Mouse (Mus musculus) right cerebral cortex, adult 18-20 months (tissue): Measurements from ENCODE around the gene Etfdh.
A peak's percentile ranks its signal among the peaks of the same experiment; 100 is the strongest.
"Not testable (repeated sequence)": the region's sequence is repeated elsewhere in the genome, so short reads cannot be mapped to it uniquely, and the experiment has no call there.

Experiments
- DNase-seq: peaks from one replicate; pipeline ENCODE4 v3.0.0; 2022; ENCODE audit warnings: mixed read lengths

Gene Etfdh

DNA sequence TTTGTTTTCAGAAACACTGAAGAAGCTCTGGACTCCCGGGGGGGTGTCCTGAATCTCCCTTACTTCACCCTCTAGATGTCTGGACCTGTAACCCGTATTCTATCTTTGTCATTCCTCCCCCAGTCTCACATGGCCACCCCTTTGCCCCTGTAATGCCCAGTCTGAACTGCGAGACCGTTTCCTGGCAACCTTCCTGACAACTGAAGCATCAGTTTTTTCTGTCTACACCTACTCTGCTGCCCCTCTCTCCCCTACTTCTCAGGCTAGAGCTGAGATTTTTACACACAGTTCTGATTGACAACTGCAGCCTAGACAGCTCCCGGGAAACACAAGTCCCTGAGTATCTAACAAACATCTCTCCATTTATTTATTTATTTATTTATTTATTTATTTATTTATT, 52.4 kb downstream of the Etfdh start:
- no peak for DNase-seq

DNA sequence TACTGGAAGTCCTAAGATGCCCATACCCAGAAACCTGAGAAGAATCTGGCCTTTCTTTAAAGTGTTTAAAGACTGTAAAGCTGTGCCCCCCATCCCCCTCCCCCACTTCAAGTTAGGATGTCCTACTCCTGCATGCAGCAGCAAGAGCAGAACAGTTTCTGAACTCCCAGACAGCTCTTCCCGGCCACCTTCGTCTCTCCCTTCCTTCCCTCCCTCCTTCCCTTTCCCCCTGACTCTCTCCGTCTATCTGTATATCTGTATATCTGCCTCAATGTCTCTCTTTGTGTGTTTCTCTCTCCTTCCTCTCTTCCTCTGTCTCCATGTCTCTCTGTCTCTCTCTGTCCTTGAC, 52.9 kb downstream of the Etfdh start:
- no peak for DNase-seq

DNA sequence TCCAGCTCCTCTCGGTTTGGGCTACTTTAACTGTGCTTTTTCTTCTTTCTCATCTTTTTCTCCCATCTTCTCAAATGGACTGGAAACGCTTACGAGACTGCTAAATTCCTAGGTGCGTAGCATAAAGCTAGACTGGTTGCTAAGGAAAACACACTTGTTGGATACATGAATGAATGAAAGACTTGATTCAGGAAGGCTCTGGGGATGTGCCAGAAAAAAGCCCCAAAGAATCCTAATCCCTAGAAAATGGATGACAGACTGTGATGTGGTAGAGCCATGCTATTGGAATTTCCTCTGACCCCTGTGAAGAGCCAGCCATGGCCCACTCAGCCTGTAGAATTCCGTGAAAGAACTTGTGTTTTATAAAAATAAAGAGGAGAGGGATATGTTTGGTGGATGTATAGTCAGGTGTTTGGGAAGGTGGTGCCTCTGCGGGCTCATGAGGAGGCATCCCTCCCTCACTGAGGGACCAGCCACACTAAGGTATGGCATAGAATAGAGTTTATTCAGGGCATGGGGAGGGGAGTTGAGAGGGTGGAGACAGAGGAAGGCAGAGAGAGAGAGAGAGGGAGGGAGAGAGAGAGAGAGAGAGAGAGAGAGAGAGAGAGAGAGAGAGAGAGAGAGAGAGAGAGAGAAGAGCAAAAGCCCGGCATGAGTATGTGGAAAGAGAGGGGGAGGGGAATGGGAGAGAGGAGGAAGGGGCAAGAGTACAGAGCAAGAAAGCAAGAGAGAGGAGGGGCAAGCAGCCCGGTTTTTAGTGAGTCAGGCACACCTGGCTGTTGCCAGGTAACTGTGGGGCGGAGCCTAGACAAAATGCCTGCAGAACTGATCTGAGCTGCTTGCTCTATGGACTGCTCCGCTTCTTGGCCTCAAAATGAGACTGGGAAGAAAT, 53.5 kb downstream of the Etfdh start:
- no peak for DNase-seq

GRCm38 (mm10) chr3:79574336-79574735, 55.0 kb downstream of the Etfdh start:
- DNase-seq = no peak

DNA sequence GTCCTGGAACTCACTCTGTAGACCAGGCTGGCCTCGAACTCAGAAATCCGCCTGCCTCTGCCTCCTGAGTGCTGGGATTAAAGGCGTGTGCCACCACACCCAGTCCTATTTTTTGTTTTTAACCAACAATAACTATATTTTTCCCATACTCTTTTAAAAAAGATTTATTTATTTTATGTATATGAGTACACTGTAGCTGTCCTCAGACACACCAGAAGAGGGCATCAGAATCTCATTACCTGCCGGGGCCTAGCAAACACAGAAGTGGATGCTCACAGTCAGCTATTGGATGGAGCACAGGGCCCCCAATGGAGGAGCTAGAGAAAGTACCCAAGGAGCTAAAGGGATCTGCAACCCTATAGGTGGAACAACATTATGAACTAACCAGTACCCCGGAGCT, 55.9 kb downstream of the Etfdh start:
- DNase-seq = not testable (repeated sequence)

GRCm38 (mm10) chr3:79572399-79572798, 56.9 kb downstream of the Etfdh start:
- DNase-seq = no peak

- DNase-seq = no peak
Observed at GRCm38 (mm10) chr3:79569351-79569681, 60.0 kb downstream of the Etfdh start.

GRCm38 (mm10) chr3:79568629-79569350, 60.5 kb downstream of the Etfdh start:
- no peak for DNase-seq

- peak; percentile 93 for DNase-seq
Observed at GRCm38 (mm10) chr3:79567703-79568362, 61.5 kb downstream of the Etfdh start, which contains the start of gene Fnip2. TSS of gene Fnip2 (minus strand) at chr3:79567796.

DNA sequence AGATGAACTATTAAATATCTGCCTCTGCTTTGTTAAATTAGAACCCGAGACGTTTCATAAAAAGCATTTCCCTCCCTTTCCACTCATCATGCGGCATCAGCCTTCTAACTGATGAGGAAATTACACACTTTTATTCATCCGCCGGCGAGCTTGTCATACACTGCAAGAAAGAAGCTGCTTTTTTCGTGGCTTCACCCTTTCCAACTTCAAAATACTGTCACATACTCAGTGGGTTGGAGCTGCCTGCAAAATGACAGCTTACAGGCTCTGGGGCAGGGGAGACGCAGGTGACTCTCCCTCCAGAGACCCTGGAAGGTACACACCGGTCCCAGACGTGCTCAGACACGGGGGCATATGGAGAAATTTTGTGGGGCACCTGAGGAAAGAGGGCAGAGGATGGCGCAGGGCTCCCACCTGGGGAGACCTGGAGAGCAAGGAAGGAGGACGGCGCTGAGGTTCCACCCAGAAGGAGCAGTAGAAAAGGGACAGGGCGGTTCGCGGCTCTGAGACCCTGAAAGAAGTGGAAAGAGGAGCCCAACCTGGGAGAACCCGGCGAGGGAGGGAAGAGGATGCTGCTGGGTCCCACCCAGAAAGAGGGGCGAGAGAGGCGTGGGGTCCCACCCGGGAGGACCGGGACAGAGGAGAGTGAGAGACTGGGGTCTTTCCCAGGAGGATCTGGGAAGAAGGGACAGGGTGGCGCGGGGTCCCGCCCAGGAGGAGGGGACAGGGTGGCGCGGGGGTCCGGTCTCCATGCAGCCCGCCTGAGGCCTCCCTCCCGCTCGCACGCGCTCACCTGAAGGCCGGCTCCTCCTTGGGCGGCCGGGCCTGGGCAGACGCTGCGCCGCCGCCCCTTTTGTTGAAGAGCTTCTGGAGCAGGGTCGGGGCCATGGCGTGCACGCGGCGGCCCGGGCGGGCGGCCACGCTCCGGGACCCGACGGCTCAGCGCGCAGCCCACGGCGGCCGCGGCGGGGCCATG, 62.3 kb downstream of the Etfdh start:
- peak; percentile 35 for DNase-seq

DNA sequence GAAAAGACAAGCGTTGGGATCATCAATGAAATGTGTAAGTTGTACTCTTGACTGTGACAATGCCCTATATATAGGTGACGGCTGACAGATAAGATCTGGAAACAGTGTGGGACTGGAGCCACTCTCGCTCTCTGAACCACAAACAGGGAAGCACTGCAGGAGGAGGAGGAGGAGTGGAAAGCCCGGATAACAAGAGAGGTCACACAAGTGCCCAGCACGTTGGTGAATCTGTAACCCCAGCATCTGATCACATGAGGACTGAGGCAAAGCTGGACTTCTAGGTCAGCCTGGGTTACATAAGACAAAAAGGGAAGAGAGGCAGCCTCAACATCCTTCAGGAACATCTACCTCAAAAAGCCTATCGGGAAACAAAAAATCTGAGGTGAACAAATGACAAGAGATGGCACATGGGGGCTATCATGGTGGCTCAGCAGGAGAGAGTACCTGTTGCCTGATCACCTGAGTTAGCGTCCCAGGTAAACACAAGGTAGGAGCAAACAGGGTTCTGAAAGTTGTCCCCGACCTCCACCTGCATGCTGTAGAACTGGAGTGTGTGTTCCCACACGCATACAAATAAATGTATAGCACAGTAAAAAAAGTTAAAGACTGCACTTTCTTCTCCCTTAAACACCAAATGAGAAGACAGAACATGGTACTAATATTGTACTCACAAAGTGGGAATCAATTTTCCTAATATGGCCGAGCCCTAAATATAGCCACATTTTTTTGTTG, 64.3 kb downstream of the Etfdh start:
- DNase-seq = no peak

- no peak for DNase-seq
Observed at GRCm38 (mm10) chr3:79563511-79563910, 65.8 kb downstream of the Etfdh start.

- DNase-seq = no peak
Observed at GRCm38 (mm10) chr3:79561784-79562715, 67.2 kb downstream of the Etfdh start.

DNA sequence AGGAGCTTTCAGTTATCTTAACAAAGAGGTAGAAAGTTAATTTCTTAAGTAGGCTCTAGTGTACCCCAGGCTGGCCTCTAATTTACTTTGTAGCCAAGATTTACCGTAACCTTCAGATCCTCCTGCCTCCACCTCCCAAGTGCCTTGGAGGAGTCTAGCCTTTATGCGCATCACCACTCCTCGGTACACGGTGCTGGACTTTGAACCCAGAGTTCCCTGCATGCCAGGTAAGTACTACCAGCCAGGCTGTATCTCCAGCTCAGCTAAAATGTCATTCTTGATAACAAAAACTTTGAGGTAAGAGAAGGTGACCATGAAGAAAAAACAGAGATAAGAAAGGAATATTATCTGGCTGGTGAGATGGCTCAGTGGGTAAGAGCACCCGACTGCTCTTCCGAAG, 68.7 kb downstream of the Etfdh start:
- no peak for DNase-seq

DNA sequence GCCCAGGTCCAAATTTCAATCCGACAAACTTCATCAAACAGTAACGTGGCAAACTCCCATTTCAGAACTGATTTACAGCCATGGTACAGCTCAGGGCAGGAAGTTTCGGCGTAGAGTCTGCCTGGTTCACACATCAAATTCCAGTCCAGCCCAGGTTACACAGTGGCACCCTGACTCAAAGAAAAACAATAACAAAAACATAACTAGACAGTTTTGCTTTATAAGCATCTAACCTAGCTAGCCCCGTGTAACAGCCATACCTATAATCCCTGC, 69.6 kb downstream of the Etfdh start:
- DNase-seq = no peak

- peak; percentile 68 for DNase-seq
Observed at GRCm38 (mm10) chr3:79559021-79559772, 70.1 kb downstream of the Etfdh start.

DNA sequence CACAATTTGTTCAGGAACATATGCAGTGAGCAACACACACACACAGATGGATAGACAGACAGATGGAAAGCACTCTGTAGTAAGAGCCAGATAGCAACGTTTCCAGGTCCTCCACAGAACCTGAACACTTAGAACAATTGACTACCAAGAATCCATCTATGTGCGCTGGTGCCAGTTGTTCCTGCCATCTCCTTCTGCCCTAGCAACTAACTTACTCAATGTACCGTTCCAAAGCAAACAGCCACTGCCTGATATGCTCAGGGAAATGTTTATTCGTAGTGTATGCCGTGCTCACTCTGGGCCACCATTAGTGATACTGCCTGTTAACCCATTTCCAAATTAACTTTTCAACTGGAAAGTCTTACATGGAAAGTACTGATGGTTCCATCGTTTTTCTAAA, 74.2 kb downstream of the Etfdh start:
- no peak for DNase-seq
